Mouse (Mus musculus): Measurements from ENCODE around the gene Stk10.

The Stk10 gene

DNA sequence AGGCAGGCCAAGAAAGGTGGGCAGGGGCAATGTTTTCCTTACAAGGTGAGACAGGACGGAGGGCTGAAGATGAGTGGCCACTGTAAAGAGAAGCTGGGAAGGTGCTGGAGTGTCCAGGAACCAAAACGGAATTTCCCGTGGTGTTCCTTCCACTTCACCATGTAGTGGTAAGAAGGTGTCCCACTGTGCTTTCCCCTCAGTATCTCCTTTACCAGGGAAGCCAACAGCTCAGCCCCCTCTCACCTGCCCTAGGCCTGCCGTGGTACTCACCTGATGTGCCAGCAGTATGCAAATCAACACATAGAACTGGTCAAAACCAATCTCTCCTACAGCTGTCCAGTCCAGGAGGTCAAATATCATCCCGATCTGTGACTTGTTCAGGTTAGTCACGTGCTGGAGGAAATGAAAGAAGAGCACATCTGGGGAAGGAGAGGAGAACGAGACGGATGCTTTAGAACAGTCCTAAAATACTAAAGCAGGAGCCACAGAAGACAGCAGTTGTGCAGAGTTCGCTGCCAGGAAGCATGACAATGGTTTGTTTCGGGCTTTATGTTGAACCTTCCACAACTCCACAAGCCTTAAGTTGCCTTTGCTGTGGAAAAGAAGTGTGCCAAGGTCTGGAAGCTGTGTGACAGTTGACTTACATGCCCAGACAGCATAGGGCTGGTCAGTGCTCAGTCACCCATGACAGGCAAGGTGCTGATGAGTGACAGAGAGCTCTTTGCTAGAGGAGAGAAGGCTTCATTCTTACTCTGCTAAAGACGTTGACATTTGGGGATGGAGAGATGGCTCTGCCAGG, 8.8 kb upstream of the Stk10 start:
- no peak for DNase-seq (ENCODE audit: low spot score)

DNA sequence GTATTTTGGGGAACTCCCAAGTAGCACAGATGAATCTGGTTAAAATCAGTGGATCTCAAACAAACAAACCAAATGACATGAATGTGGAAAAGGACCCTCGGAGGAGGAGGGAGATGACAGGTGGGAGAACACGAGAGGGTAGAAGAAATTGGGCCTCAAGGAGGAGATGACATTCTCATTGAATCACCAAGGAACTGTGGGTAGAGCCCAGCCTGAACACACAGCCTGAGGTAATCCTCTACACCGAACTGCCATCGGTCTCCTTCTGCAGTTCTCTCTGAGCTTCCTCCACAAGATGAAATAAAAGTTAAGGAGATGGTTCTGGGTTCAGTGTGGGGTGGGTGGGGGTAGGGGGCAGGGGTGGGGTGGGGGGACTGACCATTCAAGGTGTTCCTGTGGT, 6.1 kb upstream of the Stk10 start:
- DNase-seq (ENCODE audit: low spot score), result no peak

DNA sequence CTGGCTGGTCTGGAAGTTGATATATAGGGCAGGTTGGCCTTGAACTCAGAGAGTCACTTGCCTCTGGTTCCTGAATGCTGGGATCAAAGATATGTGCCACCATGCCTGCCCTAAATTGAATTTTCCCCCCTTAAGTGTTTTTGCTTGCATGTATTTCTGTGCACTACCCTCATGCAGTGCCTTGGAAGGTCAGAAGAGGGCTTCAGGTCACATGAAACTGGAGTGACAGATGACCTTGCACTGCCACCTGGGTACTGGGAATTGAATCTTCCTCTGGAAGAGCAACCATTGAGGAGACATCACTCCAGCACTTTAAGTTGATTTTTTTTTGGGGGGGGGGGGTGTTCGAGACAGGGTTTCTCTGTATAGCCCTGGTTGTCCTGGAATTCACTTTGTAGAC, 3.0 kb upstream of the Stk10 start:
- DNase-seq (ENCODE audit: low spot score), result no peak

DNA sequence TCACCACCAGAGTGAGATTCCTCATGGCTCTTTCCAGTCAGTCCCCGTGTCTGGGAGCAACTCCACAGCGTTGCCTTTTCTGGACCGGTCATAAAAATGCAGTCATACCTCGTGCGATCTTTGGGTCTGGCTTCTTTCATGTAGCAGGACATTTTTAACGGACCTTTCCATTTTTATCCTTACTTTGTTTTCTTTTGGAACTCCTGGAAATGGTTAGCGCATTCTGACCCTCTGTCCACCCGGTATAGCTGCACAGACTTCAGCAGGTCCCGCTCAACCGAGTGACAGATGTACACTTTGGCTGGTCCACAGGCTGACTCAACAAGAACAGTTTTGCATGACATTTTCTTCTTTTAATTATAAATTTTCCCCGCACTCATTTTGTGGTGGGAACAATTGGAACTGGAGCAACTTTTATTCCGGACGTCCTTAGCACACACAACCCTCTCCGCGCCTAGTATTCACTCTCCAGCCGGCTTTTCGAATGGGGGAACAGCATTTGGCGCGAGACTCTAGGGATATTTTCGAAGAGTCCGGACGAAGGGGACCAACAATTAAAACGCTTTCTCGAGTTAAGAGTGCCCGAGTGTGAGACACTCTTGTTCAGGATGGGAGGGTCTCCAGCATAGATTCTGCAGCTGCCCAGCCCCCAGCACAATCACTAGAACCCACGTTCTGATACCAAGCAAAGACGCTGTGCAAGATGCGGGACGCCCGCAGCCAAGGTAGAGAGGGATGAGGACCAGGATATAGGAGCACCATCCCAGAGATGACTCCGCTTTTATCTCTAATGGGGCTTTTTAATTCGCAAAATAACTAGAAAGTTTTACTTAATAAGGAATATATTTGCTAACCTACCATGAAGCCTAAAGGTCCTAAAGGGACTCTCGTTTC, 987 bp upstream of the Stk10 start, which contains the start of gene Efcab9:
TSS of gene Efcab9 (minus strand) at position 211 of the 894 bp plus-strand sequence.
- no peak for DNase-seq (ENCODE audit: low spot score)

- peak; percentile 65 for DNase-seq (ENCODE audit: low spot score)
Observed at GRCm38 (mm10) chr11:32533482-32534261, 567 bp downstream of the Stk10 start.

DNA sequence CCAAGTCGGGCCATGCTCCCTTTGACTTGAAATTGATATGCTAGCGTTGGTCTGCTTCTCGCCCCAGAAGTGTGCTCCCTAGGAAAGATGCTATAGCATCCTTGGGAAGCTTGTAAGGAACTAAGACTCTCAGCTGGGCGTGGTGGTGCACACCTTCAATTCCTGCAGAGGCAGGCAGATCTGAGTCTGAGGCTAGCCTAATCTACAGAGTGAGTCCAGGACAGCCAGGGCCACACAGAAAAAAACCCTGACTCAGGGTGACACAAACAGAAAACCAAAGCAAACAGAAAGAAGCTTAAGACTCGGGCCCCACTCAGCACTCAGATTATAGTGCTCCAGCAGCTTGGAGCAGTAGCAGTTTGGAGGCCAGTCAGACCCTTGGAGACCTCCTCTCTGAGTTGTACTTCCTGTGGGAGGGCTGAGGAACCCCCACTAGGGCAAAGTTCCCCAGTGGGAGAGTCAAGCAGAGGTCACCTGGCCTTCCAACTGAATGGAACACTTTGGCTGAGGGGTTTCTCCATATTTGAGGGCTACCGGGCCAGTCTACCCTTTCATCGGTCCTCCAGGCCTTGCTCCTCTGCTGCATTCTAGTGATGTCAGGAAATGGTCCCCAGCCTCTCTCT, 1.5 kb downstream of the Stk10 start:
- DNase-seq (ENCODE audit: low spot score), result no peak

DNA sequence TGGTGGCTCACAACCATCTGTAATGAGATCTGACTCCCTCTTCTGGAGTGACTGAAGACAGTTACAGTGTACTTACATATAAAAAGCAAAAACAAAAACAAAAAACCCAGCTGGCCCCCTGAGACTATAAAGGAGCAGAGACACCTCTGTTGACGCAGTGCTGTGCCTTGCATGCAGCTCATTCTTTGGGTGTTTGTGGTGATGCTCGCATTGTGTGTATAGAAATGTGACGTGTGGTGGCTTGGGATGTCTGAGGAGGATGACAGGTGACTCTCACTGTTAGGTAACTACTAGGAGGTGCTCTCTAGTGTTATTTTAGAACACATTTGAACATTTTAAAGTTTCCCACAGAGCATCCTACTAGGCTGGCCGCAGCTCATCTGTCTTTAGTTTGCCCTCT, 2.5 kb downstream of the Stk10 start:
- no peak for DNase-seq (ENCODE audit: low spot score)

DNA sequence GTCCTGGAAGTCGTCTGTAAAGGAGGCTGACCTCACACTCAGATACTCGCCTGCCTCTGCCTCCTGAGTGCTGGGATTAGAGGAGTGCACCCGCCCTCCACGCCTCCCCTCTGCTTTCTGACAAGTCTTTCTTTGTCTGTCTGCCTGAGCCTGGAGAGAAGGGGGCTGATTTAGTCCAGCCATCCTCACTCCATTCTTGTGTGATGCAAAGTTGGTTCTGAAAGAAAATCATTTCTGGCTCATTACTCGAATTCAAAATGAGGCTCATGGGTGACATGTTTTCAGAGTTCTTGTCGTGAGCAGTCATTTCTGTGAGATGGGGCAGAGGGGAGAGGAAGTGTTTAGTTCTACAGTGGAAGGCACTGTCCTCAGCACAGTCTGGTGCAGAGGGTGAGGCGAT, 3.8 kb downstream of the Stk10 start:
- no peak for DNase-seq (ENCODE audit: low spot score)

GRCm38 (mm10) chr11:32538435-32538834, 5.3 kb downstream of the Stk10 start:
- no peak for DNase-seq (ENCODE audit: low spot score)

DNA sequence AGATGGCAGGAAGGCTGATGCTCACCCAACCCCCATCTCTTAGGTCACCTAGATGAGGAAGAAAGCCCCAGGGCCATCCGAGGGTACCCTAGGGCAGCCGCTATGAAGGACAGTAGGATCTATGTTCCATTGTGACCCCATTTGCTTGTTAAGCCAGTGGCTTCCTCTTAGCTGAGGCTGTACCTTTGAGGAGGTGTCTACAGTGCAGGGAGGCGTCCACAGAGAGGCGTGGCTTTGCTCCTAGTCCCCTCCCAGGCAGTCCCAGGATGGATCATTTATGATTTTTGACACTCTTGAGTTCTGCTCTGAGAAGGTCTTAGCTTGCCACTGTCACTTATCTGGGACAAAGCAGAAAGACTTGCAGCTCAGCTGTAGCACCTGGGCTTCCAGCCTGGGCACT, 5.7 kb downstream of the Stk10 start:
- DNase-seq (ENCODE audit: low spot score), result no peak

GRCm38 (mm10) chr11:32539717-32540116, 6.6 kb downstream of the Stk10 start:
- DNase-seq (ENCODE audit: low spot score), result no peak

DNA sequence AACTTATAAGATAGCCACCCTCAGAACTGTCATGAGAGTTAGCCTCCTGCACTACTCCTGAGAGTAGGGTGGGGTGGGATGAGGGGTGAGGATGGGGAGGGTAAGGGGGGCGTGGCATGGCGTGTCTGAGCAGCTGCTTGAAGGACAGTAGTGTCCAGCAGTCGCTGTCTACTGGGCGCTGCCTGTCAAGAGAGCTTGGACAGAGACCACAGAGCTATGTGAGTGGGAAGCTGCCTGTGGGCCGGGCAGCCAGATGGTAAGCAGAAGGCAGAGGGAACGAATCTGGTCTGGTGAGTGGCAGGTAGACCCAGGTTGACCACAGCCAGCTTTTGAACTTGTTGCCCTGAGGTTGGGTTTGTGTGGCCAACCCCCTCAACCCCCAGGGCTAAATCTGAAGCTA, 7.4 kb downstream of the Stk10 start:
- no peak for DNase-seq (ENCODE audit: low spot score)

DNA sequence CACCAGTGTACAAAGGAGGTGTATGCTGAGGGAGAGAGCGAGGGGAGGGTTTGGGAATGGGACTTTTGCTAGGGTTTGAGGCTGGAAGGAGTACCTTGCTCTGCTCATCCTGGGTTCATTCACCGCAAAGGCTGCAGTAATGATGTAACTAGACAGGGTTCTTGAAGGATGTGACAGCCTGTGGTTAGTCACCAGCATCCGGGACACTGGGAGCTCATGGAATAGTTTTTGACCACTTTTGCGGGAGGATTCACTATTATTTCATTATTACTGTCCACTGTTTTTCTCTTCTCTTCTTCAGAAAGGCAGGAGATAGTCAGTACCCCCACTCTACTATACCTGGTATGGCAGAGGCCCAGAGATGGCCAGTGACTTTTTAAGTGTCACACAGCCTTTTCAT, 9.1 kb downstream of the Stk10 start:
- DNase-seq (ENCODE audit: low spot score), result no peak

GRCm38 (mm10) chr11:32542687-32543411, 9.7 kb downstream of the Stk10 start:
- peak; percentile 85 for DNase-seq (ENCODE audit: low spot score)

GRCm38 (mm10) chr11:32544041-32544440, 10.9 kb downstream of the Stk10 start:
- DNase-seq (ENCODE audit: low spot score), result no peak

DNA sequence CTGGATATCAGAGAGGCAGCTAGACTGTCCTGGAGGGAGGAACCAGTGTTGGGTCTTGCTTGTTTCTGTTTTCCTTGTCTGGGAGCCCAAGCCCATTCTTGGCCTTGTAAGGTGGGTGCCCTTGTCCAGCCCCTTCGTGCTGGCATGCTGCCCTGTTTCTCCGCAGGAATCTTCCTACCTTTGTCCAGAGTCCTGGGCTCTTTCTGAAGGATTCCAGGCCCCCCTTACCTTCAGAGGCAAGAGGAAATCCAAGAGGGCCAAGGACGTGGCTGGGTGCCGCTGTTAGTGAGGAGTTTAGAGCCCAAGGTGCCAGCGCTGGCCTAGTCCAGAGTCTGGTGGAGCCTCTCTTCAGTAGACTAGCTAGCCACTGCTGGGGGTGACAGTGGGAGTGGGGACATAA, 11.4 kb downstream of the Stk10 start:
- DNase-seq (ENCODE audit: low spot score), result no peak

GRCm38 (mm10) chr11:32545605-32546004, 12.5 kb downstream of the Stk10 start:
- DNase-seq (ENCODE audit: low spot score), result no peak

DNA sequence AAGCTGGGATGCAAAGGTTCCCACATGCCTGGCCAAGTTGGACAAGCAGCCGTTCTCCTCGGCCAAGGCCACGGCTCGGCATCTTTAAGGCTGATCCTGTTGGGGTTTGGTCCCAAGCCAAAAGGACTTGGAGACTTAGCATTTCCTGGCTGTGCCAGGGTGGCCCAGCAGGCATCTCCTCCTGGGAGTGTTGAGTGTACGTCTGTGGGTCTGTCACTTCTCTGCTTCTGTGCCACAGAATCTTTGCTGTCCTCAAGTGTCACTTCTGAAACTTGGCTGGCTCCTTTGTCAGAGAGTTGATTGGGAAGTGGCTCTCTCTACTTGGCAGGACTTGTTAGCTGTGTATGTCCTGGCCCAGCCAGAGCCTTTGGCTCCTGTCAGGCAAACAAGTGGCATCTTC, 13.4 kb downstream of the Stk10 start:
- no peak for DNase-seq (ENCODE audit: low spot score)

GRCm38 (mm10) chr11:32547391-32547947, 14.4 kb downstream of the Stk10 start:
- no peak for DNase-seq (ENCODE audit: low spot score)

GRCm38 (mm10) chr11:32548240-32548639, 15.1 kb downstream of the Stk10 start:
- DNase-seq (ENCODE audit: low spot score), result no peak

DNA sequence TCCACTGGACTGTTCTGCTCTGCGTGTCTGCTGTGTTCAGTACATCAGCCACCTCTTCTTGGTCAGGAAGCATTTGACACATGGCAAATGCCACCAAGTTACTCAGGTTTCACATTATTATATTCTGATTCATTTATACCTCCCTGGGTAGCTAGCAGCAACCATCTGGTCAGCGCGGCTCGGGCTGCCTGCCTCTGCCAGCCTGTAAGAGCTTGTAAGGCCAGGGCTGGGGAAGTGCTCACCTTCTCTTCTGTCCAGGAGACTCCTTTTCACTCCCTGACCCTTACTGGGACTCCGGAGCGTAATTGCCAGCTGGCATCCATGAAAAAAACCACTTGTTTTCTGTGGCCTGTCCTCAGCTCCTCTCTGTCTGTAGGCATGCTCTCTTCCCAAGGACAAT, 16.1 kb downstream of the Stk10 start:
- no peak for DNase-seq (ENCODE audit: low spot score)

All from c-Kit-positive CD71-positive TER-119-positive erythroid progenitor cells, embryonic 14.5 days (primary cell).